25 mouse cellular contexts compared by ENCODE assay signal in genomic region chr1:37664496-37664895, GRCm38 (mm10). TPM values are rescaled to one million over a fixed set of nuclear protein-coding genes. Genes with fewer than 3 reads are reported as not detected.
A peak's percentile ranks its signal among the peaks of the same experiment; 100 is the strongest.
DNase-seq lines count a peak whose midpoint lies in the region; ATAC-seq and TF ChIP-seq lines count a peak whose summit lies in the region.
"Had no signal": no experiment of that assay in that cellular context is flagged by ENCODE, and none has a peak within 500 bp of the region (broad histone marks: within the 10 kb centered on the region; RNA-seq: fewer than 3 reads in every experiment).

No protein-coding gene starts in this region.

- H3K36me3 ChIP-seq in liver, embryonic 13.5 days: no peaks in the 10 kb centered on the region
- H3K36me3 ChIP-seq in liver, embryonic 11.5 days (ENCODE audit: control insufficient read depth, insufficient read depth, low read length): no peaks in the 10 kb centered on the region
- H3K36me3 ChIP-seq in lung, postnatal 0 days (ENCODE audit: insufficient read depth, low read length): no peaks in the 10 kb centered on the region
- H3K36me3 ChIP-seq in intestine, postnatal 0 days (ENCODE audit: control insufficient read depth, insufficient read depth): no peaks in the 10 kb centered on the region
- H3K36me3 ChIP-seq in stomach, postnatal 0 days (ENCODE audit: control insufficient read depth, insufficient read depth, low read length): no peaks in the 10 kb centered on the region
- H3K36me3 ChIP-seq: heart, embryonic 12.5 days; hindbrain, embryonic 13.5 days; liver, embryonic 15.5 days; midbrain, embryonic 13.5 days; neural tube, embryonic 13.5 days had no signal

- H3K4me1 ChIP-seq in liver, embryonic 13.5 days (replicated peaks): no peaks in the 10 kb centered on the region
- no peaks in the 10 kb centered on the region for H3K4me1 ChIP-seq in liver, embryonic 11.5 days (replicated peaks; ENCODE audit: control insufficient read depth, insufficient read depth, low read length)
- 0 out of 2 replicates have a peak, but pooled peaks cover 6% of the 10 kb centered on the region for H3K4me1 ChIP-seq in lung, postnatal 0 days (ENCODE audit: insufficient read depth, low read depth, low read length)
- peaks cover 2% of the 10 kb centered on the region; the same call in 1 of the 2 replicates for H3K4me1 ChIP-seq in lung, adult 2 months (ENCODE audit: control insufficient read depth, insufficient read depth, low read length)
- no peaks in the 10 kb centered on the region; the same call in 1 of the 2 replicates for H3K4me1 ChIP-seq in intestine, postnatal 0 days (replicated peaks; ENCODE audit: control insufficient read depth, insufficient read depth, low read length)
- no peaks in the 10 kb centered on the region for H3K4me1 ChIP-seq in stomach, postnatal 0 days (replicated peaks; ENCODE audit: control insufficient read depth, insufficient read depth)
- H3K4me1 ChIP-seq: heart, embryonic 12.5 days; liver, embryonic 15.5 days; midbrain, embryonic 13.5 days; neural tube, embryonic 13.5 days had no signal

- H3K4me3 ChIP-seq in liver, embryonic 13.5 days (replicated peaks): no peak overlapping the region
- H3K4me3 ChIP-seq in liver, embryonic 11.5 days (ENCODE audit: low read depth, low read length): no peak overlapping the region
- H3K4me3 ChIP-seq in lung, postnatal 0 days (ENCODE audit: low read depth, low read length): no peak overlapping the region
- no peak overlapping the region for H3K4me3 ChIP-seq in lung, adult 2 months (replicated peaks; ENCODE audit: extremely low read depth, low read depth, low read length)
- peak overlapping the region; percentile 42 for H3K4me3 ChIP-seq in intestine, postnatal 0 days (ENCODE audit: low read depth, low read length)
- H3K4me3 ChIP-seq in stomach, postnatal 0 days (ENCODE audit: low read depth, low read length): 0 out of 2 replicates have a peak overlapping the region, but pooled peaks have one; percentile 18
- H3K4me3 ChIP-seq: erythroblast, embryonic 14.5 days; heart, adult 2 months; heart, embryonic 12.5 days; hindbrain, embryonic 13.5 days; liver, embryonic 15.5 days; midbrain, embryonic 13.5 days; neural tube, embryonic 13.5 days had no signal

- no peaks in the 10 kb centered on the region for H3K9me3 ChIP-seq in liver, embryonic 13.5 days (replicated peaks)
- H3K9me3 ChIP-seq in liver, embryonic 11.5 days (ENCODE audit: control insufficient read depth, low read length): no peaks in the 10 kb centered on the region
- H3K9me3 ChIP-seq in lung, postnatal 0 days (ENCODE audit: low read length): no peaks in the 10 kb centered on the region
- H3K9me3 ChIP-seq in intestine, postnatal 0 days (ENCODE audit: control insufficient read depth): no peaks in the 10 kb centered on the region
- no peaks in the 10 kb centered on the region for H3K9me3 ChIP-seq in stomach, postnatal 0 days (ENCODE audit: control insufficient read depth, low read length)
- H3K9me3 ChIP-seq: heart, embryonic 12.5 days; hindbrain, embryonic 13.5 days; liver, embryonic 15.5 days; midbrain, embryonic 13.5 days; neural tube, embryonic 13.5 days had no signal

- TF ChIP-seq POLR2A in lung, adult 2 months (IDR thresholded peaks at IDR 0.05; ENCODE audit: borderline replicate concordance, extremely low read depth, low read depth, low read length): no peak

- no peaks in the 10 kb centered on the region for H3K27me3 ChIP-seq in liver, embryonic 13.5 days
- H3K27me3 ChIP-seq in liver, embryonic 11.5 days (replicated peaks; ENCODE audit: control insufficient read depth, insufficient read depth, low read length): no peaks in the 10 kb centered on the region
- no peaks in the 10 kb centered on the region for H3K27me3 ChIP-seq in lung, postnatal 0 days (replicated peaks; ENCODE audit: insufficient read depth, low read length)
- no peaks in the 10 kb centered on the region for H3K27me3 ChIP-seq in intestine, postnatal 0 days (replicated peaks; ENCODE audit: control insufficient read depth, insufficient read depth, low read length)
- H3K27me3 ChIP-seq in stomach, postnatal 0 days (ENCODE audit: control insufficient read depth, insufficient read depth, low read length): no peaks in the 10 kb centered on the region
- H3K27me3 ChIP-seq: heart, embryonic 12.5 days; hindbrain, embryonic 13.5 days; liver, embryonic 15.5 days; midbrain, embryonic 13.5 days; neural tube, embryonic 13.5 days had no signal

- TF ChIP-seq EP300 in lung, postnatal 0 days (IDR thresholded peaks at IDR 0.05): no peak
- no peak for TF ChIP-seq EP300 in stomach, postnatal 0 days (optimal IDR thresholded peaks at IDR 0.05)

- no peak for TF ChIP-seq CTCF in lung, postnatal 0 days (IDR thresholded peaks at IDR 0.05)
- no peak for TF ChIP-seq CTCF in lung, adult 2 months (IDR thresholded peaks at IDR 0.05; ENCODE audit: insufficient read depth, low read length)
- TF ChIP-seq CTCF in intestine, postnatal 0 days (IDR thresholded peaks at IDR 0.05; ENCODE audit: low read depth): no peak
- no peak for TF ChIP-seq CTCF in stomach, postnatal 0 days (IDR thresholded peaks at IDR 0.05; ENCODE audit: low read depth)

- H3K9ac ChIP-seq in liver, embryonic 13.5 days: no peak overlapping the region
- H3K9ac ChIP-seq in liver, embryonic 11.5 days (ENCODE audit: low read depth, low read length): no peak overlapping the region
- H3K9ac ChIP-seq in lung, postnatal 0 days (replicated peaks; ENCODE audit: low read depth): no peak overlapping the region
- H3K9ac ChIP-seq in intestine, postnatal 0 days (ENCODE audit: low read depth, low read length): no peak overlapping the region
- H3K9ac ChIP-seq in stomach, postnatal 0 days (ENCODE audit: low read length): no peak overlapping the region
- H3K9ac ChIP-seq: heart, embryonic 12.5 days; hindbrain, embryonic 13.5 days; liver, embryonic 15.5 days; midbrain, embryonic 13.5 days; neural tube, embryonic 13.5 days had no signal

- ATAC-seq in liver, embryonic 13.5 days (ENCODE audit: low read depth): no peak
- no peak for ATAC-seq in liver, embryonic 11.5 days (replicated peaks; ENCODE audit: low FRiP score)
- ATAC-seq in lung, postnatal 0 days: no peak
- ATAC-seq in intestine, postnatal 0 days: no peak
- ATAC-seq in stomach, postnatal 0 days (ENCODE audit: low FRiP score, low TSS enrichment): no peak
- ATAC-seq: forebrain, embryonic 16.5 days; midbrain, embryonic 13.5 days had no signal

- WGBS in liver, embryonic 13.5 days (ENCODE audit: insufficient replicate concordance): 51% methylated on average over 2 of the region's 2 CpGs
- WGBS in liver, embryonic 11.5 days: 75% methylated on average over 2 of the region's 2 CpGs
- 57% methylated on average over 2 of the region's 2 CpGs for WGBS in lung, postnatal 0 days
- WGBS in lung, adult 2 months: 77% methylated on average over 2 of the region's 2 CpGs
- 47% methylated on average over 2 of the region's 2 CpGs for WGBS in intestine, postnatal 0 days
- WGBS in stomach, postnatal 0 days: 69% methylated on average over 2 of the region's 2 CpGs

- DNase-seq in liver, embryonic 13.5 days: peak; percentile 47
- DNase-seq in liver, embryonic 11.5 days (ENCODE audit: low spot score): no peak
- no peak for DNase-seq in lung, postnatal 0 days (ENCODE audit: low spot score)
- DNase-seq in lung, adult 2 months: no peak
- no peak for DNase-seq in stomach, postnatal 0 days (ENCODE audit: low spot score)
- DNase-seq in frontal cortex, postnatal 36 days (ENCODE audit: low spot score in 2 of 2): no peak
- no peak for DNase-seq in spleen, postnatal 14 days (ENCODE audit: low spot score in 2 of 2)
- DNase-seq: adrenal gland, postnatal 36 days; cerebellum, adult 18-20 months; cerebellum, postnatal 10 days; heart, adult 2 months; heart, postnatal 4 days; kidney, adult 8-10 months; layer of hippocampus, adult 9-11 months; left cerebral cortex, postnatal 4 days had no signal

- H3K4me2 ChIP-seq in liver, embryonic 13.5 days: no peak overlapping the region
- no peak overlapping the region for H3K4me2 ChIP-seq in liver, embryonic 11.5 days
- H3K4me2 ChIP-seq in lung, postnatal 0 days (replicated peaks; ENCODE audit: low read depth, low read length): peak overlapping the region; percentile 52; the same call in 1 of the 2 replicates
- H3K4me2 ChIP-seq in intestine, postnatal 0 days (replicated peaks; ENCODE audit: low read depth): peak overlapping the region; percentile 73
- peak overlapping the region; percentile 44; the same call in 1 of the 2 replicates for H3K4me2 ChIP-seq in stomach, postnatal 0 days (replicated peaks; ENCODE audit: low read depth)
- H3K4me2 ChIP-seq: heart, embryonic 12.5 days; hindbrain, embryonic 13.5 days; liver, embryonic 15.5 days; midbrain, embryonic 13.5 days; neural tube, embryonic 13.5 days had no signal

- H3K27ac ChIP-seq in liver, embryonic 13.5 days: no peak overlapping the region
- no peak overlapping the region for H3K27ac ChIP-seq in liver, embryonic 11.5 days (ENCODE audit: low read depth, low read length)
- H3K27ac ChIP-seq in lung, postnatal 0 days (ENCODE audit: low read length): no peak overlapping the region
- 0 out of 2 replicates have a peak overlapping the region, but pooled peaks have one; percentile 28 for H3K27ac ChIP-seq in intestine, postnatal 0 days (ENCODE audit: low read depth, low read length)
- H3K27ac ChIP-seq in stomach, postnatal 0 days (replicated peaks): no peak overlapping the region
- H3K27ac ChIP-seq: heart, adult 2 months; hindbrain, embryonic 13.5 days; kidney, postnatal 0 days; liver, embryonic 15.5 days; macrophage; midbrain, embryonic 13.5 days; neural tube, embryonic 13.5 days had no signal

RNA-seq across cellular contexts. Expression of gene 2010300C02Rik, which starts 55.4 kb away (rescaled TPM):
- 0.09 and 0.13 TPM in 2 replicates for polyA plus RNA-seq in liver, embryonic 13.5 days (2015; fragmentation: Nextera tagmentation; extraction: Ambion mirVana)
- 0.58 and 0.69 TPM in 2 replicates for polyA plus RNA-seq in liver, embryonic 11.5 days (2014; fragmentation: Nextera tagmentation; extraction: Ambion mirVana)
- polyA plus RNA-seq in lung, postnatal 0 days (2015; fragmentation: Nextera tagmentation; extraction: Ambion mirVana): 9.2 TPM in 2 replicates
- polyA plus RNA-seq in lung, adult 2 months (2012; rRNA removed): 12.9 and 14.5 TPM in 2 replicates
- 7.2 and 7.8 TPM in 2 replicates for polyA plus RNA-seq in intestine, postnatal 0 days (2015; fragmentation: Nextera tagmentation; extraction: Ambion mirVana)
- 7.5 and 8.5 TPM in 2 replicates for polyA plus RNA-seq in stomach, postnatal 0 days (2015; fragmentation: Nextera tagmentation; extraction: Ambion mirVana)
- polyA plus RNA-seq: macrophage had no signal

Comparison
In these comparisons a context has a peak if more than half of its experiments do, and no peak if none do; other contexts are left out.
1. H3K4me2 ChIP-seq: peak in lung, postnatal 0 days (single experiment), intestine, postnatal 0 days (single experiment) and stomach, postnatal 0 days (single experiment); none in liver, embryonic 13.5 days (single experiment) and liver, embryonic 11.5 days (single experiment).
2. H3K4me3 ChIP-seq: peak in intestine, postnatal 0 days (single experiment) and stomach, postnatal 0 days (single experiment); none in liver, embryonic 13.5 days (single experiment), liver, embryonic 11.5 days (single experiment), lung, postnatal 0 days (single experiment) and lung, adult 2 months (single experiment).